Comparison of ENCODE assay signal across 19 mouse cellular contexts in genomic region chr7:64694937-64695336, GRCm38 (mm10).
"Had no signal": no experiment of that assay in that cellular context is flagged by ENCODE, and none has a peak within 500 bp of the region (broad histone marks: within the 10 kb centered on the region; RNA-seq: fewer than 3 reads in every experiment).

No protein-coding gene starts in this region.

- H3K27me3 ChIP-seq: liver, embryonic 13.5 days; neural tube, embryonic 12.5 days; neural tube, embryonic 15.5 days; stomach, embryonic 15.5 days had no signal

- H3K4me2 ChIP-seq: liver, embryonic 13.5 days; neural tube, embryonic 12.5 days; neural tube, embryonic 15.5 days; stomach, embryonic 15.5 days had no signal

- H3K4me1 ChIP-seq: liver, embryonic 13.5 days; stomach, embryonic 15.5 days had no signal

- H3K36me3 ChIP-seq: liver, embryonic 13.5 days; neural tube, embryonic 15.5 days; stomach, embryonic 15.5 days had no signal

- H3K9me3 ChIP-seq: midbrain, embryonic 10.5 days; neural tube, embryonic 12.5 days; neural tube, embryonic 15.5 days; stomach, embryonic 15.5 days had no signal

- H3K9ac ChIP-seq: liver, embryonic 13.5 days; neural tube, embryonic 12.5 days; neural tube, embryonic 15.5 days; stomach, embryonic 15.5 days had no signal

- DNase-seq: kidney, adult 18-20 months; kidney, adult 9 months; kidney, postnatal 14 days; kidney, postnatal 4 days; left cerebral cortex, postnatal 4 days; liver, embryonic 13.5 days; lung, adult 2 months; lung, postnatal 14 days; lung, postnatal 4 days; midbrain, embryonic 14.5 days; right cerebral cortex, adult 18-20 months; right cerebral cortex, postnatal 14 days; right cerebral cortex, postnatal 4 days; thymus, adult 18-20 months; thymus, postnatal 36 days had no signal

- H3K4me3 ChIP-seq: liver, embryonic 13.5 days; midbrain, embryonic 10.5 days; neural tube, embryonic 12.5 days; neural tube, embryonic 15.5 days; stomach, embryonic 15.5 days had no signal

- H3K27ac ChIP-seq: liver, embryonic 13.5 days; midbrain, embryonic 10.5 days; neural tube, embryonic 12.5 days; neural tube, embryonic 15.5 days; stomach, embryonic 15.5 days had no signal
